Mouse (Mus musculus): ENCODE measurements around the gene Nap1l1. TPM values are rescaled to one million over a fixed set of nuclear protein-coding genes. Genes with fewer than 3 reads are reported as not detected.
"Not testable (repeated sequence)": the region's sequence is repeated elsewhere in the genome, so short reads cannot be mapped to it uniquely, and the experiment has no call there.

Gene Nap1l1
- polyA plus RNA-seq (2015; fragmentation: Nextera tagmentation; extraction: Ambion mirVana), result 104 and 115 TPM in 2 replicates

GRCm38 (mm10) chr10:111472686-111473510 is at the start of gene Nap1l1:
TSS of gene Nap1l1 (plus strand) at chr10:111473223.
- H3K36me3 ChIP-seq (ENCODE audit: control insufficient read depth, insufficient read depth), result no peaks in the 10 kb centered on the region
- ATAC-seq (replicated peaks; ENCODE audit: extremely low read depth, insufficient read depth, low FRiP score), result peak; percentile 99
- no peaks in the 10 kb centered on the region for H3K9me3 ChIP-seq (replicated peaks; ENCODE audit: control insufficient read depth, low read length)
- peak within 1 kb of the TSS; percentile 89 for H3K4me3 ChIP-seq (ENCODE audit: low read length)
- peak within 1 kb of the TSS; percentile 95 for H3K9ac ChIP-seq (ENCODE audit: low read length)
- peak within 1 kb of the TSS; percentile 88 for H3K4me2 ChIP-seq (ENCODE audit: low read depth, low read length)
- peak within 1 kb of the TSS; percentile 88 for H3K27ac ChIP-seq (ENCODE audit: low read length)
- WGBS, result 2% methylated on average over 78 of the region's 80 CpGs
- H3K4me1 ChIP-seq (ENCODE audit: control insufficient read depth, insufficient read depth, low read length), result peaks cover 19% of the 10 kb centered on the region
- no peaks in the 10 kb centered on the region for H3K27me3 ChIP-seq (ENCODE audit: control insufficient read depth, insufficient read depth, low read length)

GRCm38 (mm10) chr10:111426491-111426890 is 46.5 kb upstream of the Nap1l1 start:
- H3K4me2 ChIP-seq (ENCODE audit: low read depth, low read length), result no peak overlapping the region
- H3K4me3 ChIP-seq (ENCODE audit: low read length), result no peak overlapping the region
- H3K9me3 ChIP-seq (replicated peaks; ENCODE audit: control insufficient read depth, low read length), result no peaks in the 10 kb centered on the region
- no peak overlapping the region for H3K9ac ChIP-seq (ENCODE audit: low read length)
- H3K27ac ChIP-seq (ENCODE audit: low read length), result no peak overlapping the region
- H3K4me1 ChIP-seq (ENCODE audit: control insufficient read depth, insufficient read depth, low read length), result peaks cover 7% of the 10 kb centered on the region
- ATAC-seq (replicated peaks; ENCODE audit: extremely low read depth, insufficient read depth, low FRiP score), result no peak
- H3K36me3 ChIP-seq (ENCODE audit: control insufficient read depth, insufficient read depth), result no peaks in the 10 kb centered on the region
- H3K27me3 ChIP-seq (ENCODE audit: control insufficient read depth, insufficient read depth, low read length), result no peaks in the 10 kb centered on the region
- WGBS, result 87% methylated on average over 1 of the region's 1 CpGs

GRCm38 (mm10) chr10:111433502-111433901 is 39.5 kb upstream of the Nap1l1 start:
- no peaks in the 10 kb centered on the region for H3K4me1 ChIP-seq (ENCODE audit: control insufficient read depth, insufficient read depth, low read length)
- H3K9me3 ChIP-seq (replicated peaks; ENCODE audit: control insufficient read depth, low read length), result no peaks in the 10 kb centered on the region
- H3K9ac ChIP-seq (ENCODE audit: low read length), result no peak overlapping the region
- 83% methylated on average over 3 of the region's 3 CpGs for WGBS
- no peaks in the 10 kb centered on the region for H3K36me3 ChIP-seq (ENCODE audit: control insufficient read depth, insufficient read depth)
- no peak overlapping the region for H3K4me2 ChIP-seq (ENCODE audit: low read depth, low read length)
- no peak for ATAC-seq (replicated peaks; ENCODE audit: extremely low read depth, insufficient read depth, low FRiP score)
- H3K4me3 ChIP-seq (ENCODE audit: low read length), result no peak overlapping the region
- no peaks in the 10 kb centered on the region for H3K27me3 ChIP-seq (ENCODE audit: control insufficient read depth, insufficient read depth, low read length)
- H3K27ac ChIP-seq (ENCODE audit: low read length), result no peak overlapping the region

- no peak overlapping the region for H3K27ac ChIP-seq (ENCODE audit: low read length)
- 34% methylated on average over 3 of the region's 3 CpGs for WGBS
Observed at GRCm38 (mm10) chr10:111441034-111441440, 32.0 kb upstream of the Nap1l1 start.

DNA sequence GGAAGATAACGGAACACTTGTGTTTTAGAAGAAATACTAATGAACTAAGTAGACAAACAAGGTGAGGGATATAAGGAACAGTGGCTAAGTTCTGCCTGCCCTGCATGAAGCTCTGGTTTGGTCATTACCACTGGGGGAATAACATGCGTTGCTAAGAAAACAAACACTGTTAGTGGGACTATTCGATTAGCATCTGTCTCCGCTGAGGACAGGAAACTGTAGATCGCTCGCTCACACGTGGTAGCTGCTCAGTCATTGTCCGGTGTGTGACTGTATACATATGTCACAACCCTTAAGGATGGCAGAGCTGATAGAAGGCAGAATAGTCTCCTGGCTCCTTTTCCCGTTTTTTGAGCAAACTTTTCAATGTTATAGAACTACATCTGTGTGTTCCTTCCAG is 28.8 kb upstream of the Nap1l1 start:
- no peak overlapping the region for H3K4me2 ChIP-seq (ENCODE audit: low read depth, low read length)
- no peaks in the 10 kb centered on the region for H3K36me3 ChIP-seq (ENCODE audit: control insufficient read depth, insufficient read depth)
- 51% methylated on average over 9 of the region's 9 CpGs for WGBS
- no peak overlapping the region for H3K4me3 ChIP-seq (ENCODE audit: low read length)
- no peak for ATAC-seq (replicated peaks; ENCODE audit: extremely low read depth, insufficient read depth, low FRiP score)
- peaks cover 9% of the 10 kb centered on the region for H3K4me1 ChIP-seq (ENCODE audit: control insufficient read depth, insufficient read depth, low read length)
- no peak overlapping the region for H3K27ac ChIP-seq (ENCODE audit: low read length)
- no peak overlapping the region for H3K9ac ChIP-seq (ENCODE audit: low read length)
- no peaks in the 10 kb centered on the region for H3K9me3 ChIP-seq (replicated peaks; ENCODE audit: control insufficient read depth, low read length)
- H3K27me3 ChIP-seq (ENCODE audit: control insufficient read depth, insufficient read depth, low read length), result no peaks in the 10 kb centered on the region

More at GRCm38 (mm10) chr10:111441034-111441440, 32.0 kb upstream of the Nap1l1 start:
- Histone ChIP-seq H3K4me3 (ENCODE audit: low read length) (no peak overlapping the region), H3K4me2 (ENCODE audit: low read depth, low read length) (no peak overlapping the region), H3K9me3 (replicated peaks; ENCODE audit: control insufficient read depth, low read length) (no peaks in the 10 kb centered on the region), H3K4me1 (ENCODE audit: control insufficient read depth, insufficient read depth, low read length) (peaks cover 5% of the 10 kb centered on the region; the same call in 1 of the 2 replicates), H3K27me3 (ENCODE audit: control insufficient read depth, insufficient read depth, low read length) (no peaks in the 10 kb centered on the region), H3K36me3 (ENCODE audit: control insufficient read depth, insufficient read depth) (no peaks in the 10 kb centered on the region), H3K9ac (ENCODE audit: low read length) (no peak overlapping the region)
- 0 out of 2 replicates have a peak, but pooled peaks have one; percentile 37 for ATAC-seq (replicated peaks; ENCODE audit: extremely low read depth, insufficient read depth, low FRiP score)

DNA sequence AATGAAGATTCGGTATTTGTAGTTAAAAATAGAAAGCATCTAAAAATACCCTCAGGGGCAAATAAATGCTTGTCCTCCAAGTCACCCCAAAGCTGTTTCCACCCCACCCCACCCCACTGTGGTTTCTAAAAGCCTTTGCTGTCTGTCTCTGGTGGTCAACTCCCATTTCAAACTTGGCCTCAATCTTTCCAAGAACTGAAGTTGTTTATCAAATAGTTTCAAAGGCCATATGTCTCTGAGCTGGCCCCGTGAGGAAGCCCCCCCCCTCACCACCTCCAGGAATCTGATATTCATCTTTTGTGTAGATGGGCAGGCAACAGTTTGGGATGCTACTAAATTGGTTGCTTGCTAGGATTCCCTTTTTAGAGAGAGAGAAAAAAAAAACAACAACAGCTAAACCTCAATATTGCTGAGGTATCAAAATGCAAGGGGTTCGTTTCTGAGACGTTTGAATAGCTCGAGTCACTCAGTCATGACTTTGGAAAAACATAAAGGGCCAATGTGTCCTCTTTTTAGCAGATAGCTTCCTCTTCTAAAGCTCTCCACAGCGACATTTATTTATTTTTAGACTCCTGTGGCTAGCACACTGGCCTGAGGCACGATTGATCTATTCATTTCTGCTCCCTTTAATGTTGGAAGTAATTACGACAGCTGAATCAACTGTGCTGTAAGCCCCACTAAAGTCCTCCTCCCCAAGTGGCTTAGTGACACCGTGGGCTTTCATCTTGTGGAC is 26.9 kb upstream of the Nap1l1 start:
- Histone ChIP-seq H3K4me2 (ENCODE audit: low read depth, low read length) (no peak overlapping the region), H3K4me1 (ENCODE audit: control insufficient read depth, insufficient read depth, low read length) (peaks cover 9% of the 10 kb centered on the region), H3K9me3 (replicated peaks; ENCODE audit: control insufficient read depth, low read length) (no peaks in the 10 kb centered on the region), H3K36me3 (ENCODE audit: control insufficient read depth, insufficient read depth) (no peaks in the 10 kb centered on the region), H3K27me3 (ENCODE audit: control insufficient read depth, insufficient read depth, low read length) (no peaks in the 10 kb centered on the region), H3K27ac (ENCODE audit: low read length) (peak overlapping the region; percentile 18; the same call in 1 of the 2 replicates), H3K9ac (ENCODE audit: low read length) (no peak overlapping the region), H3K4me3 (ENCODE audit: low read length) (no peak overlapping the region)
- no peak for ATAC-seq (replicated peaks; ENCODE audit: extremely low read depth, insufficient read depth, low FRiP score)
- WGBS, result 33% methylated on average over 9 of the region's 9 CpGs

GRCm38 (mm10) chr10:111446672-111447008 is 26.4 kb upstream of the Nap1l1 start:
- not testable (repeated sequence) for H3K9me3 ChIP-seq (replicated peaks; ENCODE audit: control insufficient read depth, low read length); H3K27me3 ChIP-seq (ENCODE audit: control insufficient read depth, insufficient read depth, low read length); H3K4me2 ChIP-seq (ENCODE audit: low read depth, low read length); H3K4me1 ChIP-seq (ENCODE audit: control insufficient read depth, insufficient read depth, low read length); H3K36me3 ChIP-seq (ENCODE audit: control insufficient read depth, insufficient read depth); H3K9ac ChIP-seq (ENCODE audit: low read length); H3K4me3 ChIP-seq (ENCODE audit: low read length); ATAC-seq (replicated peaks; ENCODE audit: extremely low read depth, insufficient read depth, low FRiP score)
- 100% methylated on average over 2 of the region's 3 CpGs for WGBS
- H3K27ac ChIP-seq (ENCODE audit: low read length), result peak overlapping the region; percentile 18; the same call in 1 of the 2 replicates

GRCm38 (mm10) chr10:111449662-111450061 is 23.4 kb upstream of the Nap1l1 start:
- not testable (repeated sequence) for H3K27ac ChIP-seq (ENCODE audit: low read length); H3K4me1 ChIP-seq (ENCODE audit: control insufficient read depth, insufficient read depth, low read length); H3K9me3 ChIP-seq (replicated peaks; ENCODE audit: control insufficient read depth, low read length); H3K36me3 ChIP-seq (ENCODE audit: control insufficient read depth, insufficient read depth); H3K4me2 ChIP-seq (ENCODE audit: low read depth, low read length); ATAC-seq (replicated peaks; ENCODE audit: extremely low read depth, insufficient read depth, low FRiP score); H3K27me3 ChIP-seq (ENCODE audit: control insufficient read depth, insufficient read depth, low read length); H3K9ac ChIP-seq (ENCODE audit: low read length); H3K4me3 ChIP-seq (ENCODE audit: low read length)
- 66% methylated on average over 5 of the region's 5 CpGs for WGBS

All from heart, embryonic 16.5 days (tissue).